Mouse (Mus musculus): Measurements from ENCODE around the gene Rab20. TPM values are rescaled to one million over a fixed set of nuclear protein-coding genes. Genes with fewer than 3 reads are reported as not detected.

The Rab20 gene
- polyA plus RNA-seq, 1 experiment from 2014 or later = 0.61 TPM

DNA sequence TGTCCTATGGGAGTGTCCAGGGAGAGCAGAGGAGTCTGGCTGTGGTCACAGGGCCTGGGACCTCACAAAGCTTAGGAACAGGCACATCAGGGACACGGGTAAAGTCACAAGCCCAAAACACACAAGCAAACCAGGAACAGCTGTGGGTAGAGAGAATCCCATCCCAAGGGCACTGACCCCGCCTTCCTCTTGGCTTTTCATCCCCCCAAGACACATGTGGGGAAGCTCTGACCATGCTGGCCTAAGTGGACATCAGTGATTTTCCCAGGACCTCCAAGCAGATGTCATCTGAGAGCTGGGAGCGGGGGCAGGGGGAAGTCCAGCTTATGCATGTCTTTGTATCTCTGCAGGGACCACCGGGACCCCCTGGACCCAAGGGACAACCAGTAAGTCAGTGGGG lies 73.9 kb downstream of the Rab20 start:
- whole genome bisulfite sequencing = 71% methylated on average over 4 of the region's 4 CpGs
- no peak overlapping the region for H3K27ac ChIP-seq (replicated peaks; ENCODE audit: low read depth, low read length)
- H3K4me3 ChIP-seq (ENCODE audit: low read depth, low read length) = no peak overlapping the region

DNA sequence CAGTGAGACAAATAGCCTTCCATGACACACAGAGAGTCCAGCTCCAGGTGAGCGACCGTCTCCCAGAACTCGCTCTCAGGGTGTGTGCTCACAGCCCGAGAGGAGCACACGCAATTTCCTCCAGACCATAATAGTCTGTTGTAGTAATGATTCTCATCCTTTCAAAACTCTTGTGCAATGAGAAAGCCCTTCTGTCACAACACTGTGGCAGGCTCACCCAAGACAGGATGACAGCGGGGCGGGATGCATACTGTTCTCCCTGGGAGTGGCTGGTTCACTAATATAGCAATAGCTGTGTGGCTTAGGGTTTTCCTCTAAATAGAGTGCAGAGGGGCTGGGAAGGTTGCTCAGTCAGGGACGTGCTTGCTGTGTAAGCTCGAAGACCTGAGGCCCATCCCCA lies 74.7 kb downstream of the Rab20 start:
- H3K36me3 ChIP-seq (ENCODE audit: control insufficient read depth, insufficient read depth, low read length) = no peaks in the 10 kb centered on the region
- WGBS = 91% methylated on average over 9 of the region's 9 CpGs
- DNase-seq (ENCODE audit: low spot score) = no peak
- no peaks in the 10 kb centered on the region for H3K27me3 ChIP-seq (ENCODE audit: control insufficient read depth, insufficient read depth, low read length)
- no peaks in the 10 kb centered on the region for H3K9me3 ChIP-seq (ENCODE audit: control insufficient read depth, low read length)
- H3K4me1 ChIP-seq (ENCODE audit: control insufficient read depth, insufficient read depth, low read length) = 0 out of 2 replicates have a peak, but pooled peaks cover 2% of the 10 kb centered on the region
- ATAC-seq (ENCODE audit: insufficient number of reproducible peaks, low FRiP score, low TSS enrichment, low read depth) = no peak
- H3K9ac ChIP-seq (ENCODE audit: low read length) = no peak overlapping the region
- no peak overlapping the region for H3K4me2 ChIP-seq (ENCODE audit: low read depth, severe bottlenecking)
- no peak overlapping the region for H3K4me3 ChIP-seq (ENCODE audit: low read depth, low read length)
- no peak overlapping the region for H3K27ac ChIP-seq (replicated peaks; ENCODE audit: low read depth, low read length)

More for the DNA sequence above, 73.9 kb downstream of the Rab20 start:
- ATAC-seq (ENCODE audit: insufficient number of reproducible peaks, low FRiP score, low TSS enrichment, low read depth) = no peak
- Histone ChIP-seq H3K9me3 (ENCODE audit: control insufficient read depth, low read length) (no peaks in the 10 kb centered on the region), H3K27me3 (ENCODE audit: control insufficient read depth, insufficient read depth, low read length) (no peaks in the 10 kb centered on the region), H3K4me2 (ENCODE audit: low read depth, severe bottlenecking) (no peak overlapping the region), H3K4me1 (ENCODE audit: control insufficient read depth, insufficient read depth, low read length) (0 out of 2 replicates have a peak, but pooled peaks cover 2% of the 10 kb centered on the region), H3K36me3 (ENCODE audit: control insufficient read depth, insufficient read depth, low read length) (no peaks in the 10 kb centered on the region), H3K9ac (ENCODE audit: low read length) (no peak overlapping the region)
- DNase-seq (ENCODE audit: low spot score) = no peak

Other genes starting within 250 kb of the Rab20 start
- gene Col4a2, start 165.9 kb downstream of the Rab20 start, polyA plus RNA-seq (2014; fragmentation: Nextera tagmentation; extraction: Ambion mirVana) = 26.5 and 28.4 TPM in 2 replicates
- gene Col4a1, start 165.9 kb downstream of the Rab20 start, polyA plus RNA-seq (2014; fragmentation: Nextera tagmentation; extraction: Ambion mirVana) = 103 and 115 TPM in 2 replicates
- gene Naxd, start 18.8 kb upstream of the Rab20 start, polyA plus RNA-seq (2014; fragmentation: Nextera tagmentation; extraction: Ambion mirVana) = 94.7 and 107 TPM in 2 replicates
- gene Cars2, start 72.1 kb upstream of the Rab20 start, polyA plus RNA-seq (2014; fragmentation: Nextera tagmentation; extraction: Ambion mirVana) = 16.9 and 17.8 TPM in 2 replicates
- gene Ing1, start 76.9 kb upstream of the Rab20 start, polyA plus RNA-seq (2014; fragmentation: Nextera tagmentation; extraction: Ambion mirVana) = 53.7 and 55.9 TPM in 2 replicates
- 145 and 146 TPM in 2 replicates for gene Ankrd10, start 157.0 kb upstream of the Rab20 start, polyA plus RNA-seq (2014; fragmentation: Nextera tagmentation; extraction: Ambion mirVana)
- not detected in 2 replicates for gene 1700016D06Rik, start 222.4 kb upstream of the Rab20 start, polyA plus RNA-seq (2014; fragmentation: Nextera tagmentation; extraction: Ambion mirVana)
- gene Arhgef7, start 249.0 kb upstream of the Rab20 start, polyA plus RNA-seq (2014; fragmentation: Nextera tagmentation; extraction: Ambion mirVana) = 52.0 and 63.3 TPM in 2 replicates